Mouse (Mus musculus) limb, embryonic 15.5 days (tissue): ENCODE results near the gene Piezo1. TPM values are rescaled to one million over a fixed set of nuclear protein-coding genes. Genes with fewer than 3 reads are reported as not detected.

Experiments
- ATAC-seq: fragments of 200-750 bp; cut with Nextera tagmentation; 2 replicates; pipeline ENCODE4 v1.8.0; 2017; ENCODE audit warnings: low read depth, moderate TSS enrichment; ENCODE audit not compliant: insufficient number of reproducible peaks, low FRiP score, low TSS enrichment
- H3K27ac ChIP-seq: fragments of 300-500 bp; sonication (generic); 2 replicates; pipeline ENCODE4 v1.5.1; 2015; ENCODE audit warnings: moderate library complexity, mild to moderate bottlenecking, inconsistent platforms
- H3K27me3 ChIP-seq: fragments of 300-500 bp; sonication (generic); 2 replicates; pipeline ENCODE4 v1.6.1; 2015; ENCODE audit warnings: inconsistent platforms
- H3K36me3 ChIP-seq: fragments of 300-500 bp; sonication (generic); 2 replicates; pipeline ENCODE4 v1.6.1; 2015; ENCODE audit warnings: inconsistent platforms
- H3K4me1 ChIP-seq: fragments of 300-500 bp; sonication (generic); 2 replicates; pipeline ENCODE4 v1.6.1; 2015; ENCODE audit warnings: inconsistent platforms
- H3K4me2 ChIP-seq: fragments of 300-500 bp; sonication (generic); 2 replicates; pipeline ENCODE4 v1.6.1; 2015; ENCODE audit warnings: mild to moderate bottlenecking, inconsistent platforms
- H3K4me3 ChIP-seq: fragments of 300-500 bp; sonication (generic); 2 replicates; pipeline ENCODE4 v1.5.1; 2015; ENCODE audit warnings: mild to moderate bottlenecking, inconsistent platforms
- H3K9ac ChIP-seq: fragments of 300-500 bp; sonication (generic); 2 replicates; pipeline ENCODE4 v1.6.1; 2015; ENCODE audit warnings: inconsistent platforms
- H3K9me3 ChIP-seq: fragments of 300-500 bp; sonication (generic); 2 replicates; pipeline ENCODE4 v1.6.1; 2016; ENCODE audit warnings: inconsistent platforms
- WGBS: fragments of 180-500 bp; shearing (Covaris S2); methylation state at CpG from one replicate; pipeline ENCODE4 v1.1.7; 2015; 5-methylcytosine and 5-hydroxymethylcytosine counted together
- polyA plus RNA-seq: library from polyadenylated mRNA; unstranded; fragments of >200 nt; fragmentation: Nextera tagmentation; extraction: Ambion mirVana; gene quantifications from 2 replicates; pipeline ENCODE4 v1.2.1, GENCODE M21; 2015

Piezo1 gene
- polyA plus RNA-seq, 1 experiment from 2014 or later = 17.5 TPM

GRCm38 (mm10) chr8:122531312-122531711 lies 19.8 kb downstream of the Piezo1 start:
- Histone ChIP-seq H3K9me3 (no peaks in the 10 kb centered on the region), H3K36me3 (peaks cover 7% of the 10 kb centered on the region; the same call in 1 of the 2 replicates), H3K4me3 (no peak overlapping the region), H3K27ac (peak overlapping the region; percentile 43; the same call in 1 of the 2 replicates), H3K4me1 (peaks cover 22% of the 10 kb centered on the region), H3K4me2 (no peak overlapping the region), H3K27me3 (no peaks in the 10 kb centered on the region), H3K9ac (no peak overlapping the region)
- no peak for ATAC-seq
- WGBS = 73% methylated on average over 8 of the region's 8 CpGs

- Histone ChIP-seq H3K9ac (no peak overlapping the region), H3K4me1 (peaks cover 40% of the 10 kb centered on the region), H3K36me3 (peaks cover 3% of the 10 kb centered on the region; the same call in 1 of the 2 replicates), H3K4me2 (no peak overlapping the region), H3K4me3 (no peak overlapping the region), H3K9me3 (no peaks in the 10 kb centered on the region), H3K27ac (no peak overlapping the region), H3K27me3 (no peaks in the 10 kb centered on the region)
- ATAC-seq = no peak
- 89% methylated on average over 4 of the region's 4 CpGs for WGBS
Measured at GRCm38 (mm10) chr8:122529159-122529558, 22.0 kb downstream of the Piezo1 start.

GRCm38 (mm10) chr8:122527937-122528336 lies 23.2 kb downstream of the Piezo1 start:
- WGBS = 93% methylated on average over 3 of the region's 3 CpGs
- H3K4me2 ChIP-seq = no peak overlapping the region
- no peak for ATAC-seq
- H3K27me3 ChIP-seq = no peaks in the 10 kb centered on the region
- no peak overlapping the region for H3K9ac ChIP-seq
- H3K4me1 ChIP-seq = peaks cover 51% of the 10 kb centered on the region
- no peak overlapping the region for H3K27ac ChIP-seq
- peaks cover 3% of the 10 kb centered on the region; the same call in 1 of the 2 replicates for H3K36me3 ChIP-seq
- H3K4me3 ChIP-seq = no peak overlapping the region
- no peaks in the 10 kb centered on the region for H3K9me3 ChIP-seq

GRCm38 (mm10) chr8:122526526-122527170 lies 24.5 kb downstream of the Piezo1 start:
- ATAC-seq = no peak
- H3K4me1 ChIP-seq = peaks cover 55% of the 10 kb centered on the region
- no peaks in the 10 kb centered on the region for H3K9me3 ChIP-seq
- WGBS = 57% methylated on average over 7 of the region's 7 CpGs
- no peak overlapping the region for H3K4me3 ChIP-seq
- H3K27ac ChIP-seq = peak overlapping the region; percentile 8; the same call in 1 of the 2 replicates
- H3K4me2 ChIP-seq = no peak overlapping the region
- H3K27me3 ChIP-seq = no peaks in the 10 kb centered on the region
- H3K36me3 ChIP-seq = peaks cover 3% of the 10 kb centered on the region; the same call in 1 of the 2 replicates
- H3K9ac ChIP-seq = no peak overlapping the region

- Histone ChIP-seq H3K27me3 (no peaks in the 10 kb centered on the region), H3K9me3 (no peaks in the 10 kb centered on the region), H3K4me2 (no peak overlapping the region), H3K4me1 (peaks cover 51% of the 10 kb centered on the region), H3K4me3 (no peak overlapping the region), H3K27ac (peak overlapping the region; percentile 33; the same call in 1 of the 2 replicates), H3K9ac (no peak overlapping the region), H3K36me3 (peaks cover 3% of the 10 kb centered on the region; the same call in 1 of the 2 replicates)
- 44% methylated on average over 3 of the region's 3 CpGs for WGBS
- ATAC-seq = no peak
Measured at GRCm38 (mm10) chr8:122526084-122526483, 25.0 kb downstream of the Piezo1 start.

- H3K4me3 ChIP-seq = no peak overlapping the region
- peaks cover 49% of the 10 kb centered on the region for H3K4me1 ChIP-seq
- H3K9me3 ChIP-seq = no peaks in the 10 kb centered on the region
- 67% methylated on average over 6 of the region's 6 CpGs for WGBS
- H3K9ac ChIP-seq = no peak overlapping the region
- H3K36me3 ChIP-seq = peaks cover 3% of the 10 kb centered on the region; the same call in 1 of the 2 replicates
- H3K27me3 ChIP-seq = no peaks in the 10 kb centered on the region
- no peak for ATAC-seq
- H3K4me2 ChIP-seq = no peak overlapping the region
- 0 out of 2 replicates have a peak overlapping the region, but pooled peaks have one; percentile 40 for H3K27ac ChIP-seq
Measured at GRCm38 (mm10) chr8:122525004-122525403, 26.1 kb downstream of the Piezo1 start.

- Histone ChIP-seq H3K9ac (no peak overlapping the region), H3K4me1 (peaks cover 52% of the 10 kb centered on the region), H3K27me3 (no peaks in the 10 kb centered on the region), H3K4me2 (no peak overlapping the region), H3K36me3 (peaks cover 3% of the 10 kb centered on the region; the same call in 1 of the 2 replicates), H3K27ac (0 out of 2 replicates have a peak overlapping the region, but pooled peaks have one; percentile 40), H3K9me3 (no peaks in the 10 kb centered on the region), H3K4me3 (no peak overlapping the region)
- WGBS = 56% methylated on average over 6 of the region's 6 CpGs
- ATAC-seq = no peak
Measured at GRCm38 (mm10) chr8:122524506-122524905, 26.6 kb downstream of the Piezo1 start.

GRCm38 (mm10) chr8:122523652-122524360 lies 27.3 kb downstream of the Piezo1 start:
- no peaks in the 10 kb centered on the region for H3K27me3 ChIP-seq
- H3K4me3 ChIP-seq = no peak overlapping the region
- H3K4me2 ChIP-seq = peak overlapping the region; percentile 29
- H3K27ac ChIP-seq = peak overlapping the region; percentile 76
- WGBS = 10% methylated on average over 23 of the region's 23 CpGs
- peaks cover 3% of the 10 kb centered on the region; the same call in 1 of the 2 replicates for H3K36me3 ChIP-seq
- ATAC-seq = no peak
- H3K4me1 ChIP-seq = peaks cover 53% of the 10 kb centered on the region
- no peaks in the 10 kb centered on the region for H3K9me3 ChIP-seq
- H3K9ac ChIP-seq = no peak overlapping the region

GRCm38 (mm10) chr8:122522796-122523651 lies 28.1 kb downstream of the Piezo1 start:
- no peak; the same call in 1 of the 2 replicates for ATAC-seq
- no peaks in the 10 kb centered on the region for H3K27me3 ChIP-seq
- H3K9me3 ChIP-seq = no peaks in the 10 kb centered on the region
- no peak overlapping the region for H3K9ac ChIP-seq
- H3K4me1 ChIP-seq = peaks cover 61% of the 10 kb centered on the region
- H3K36me3 ChIP-seq = peaks cover 2% of the 10 kb centered on the region; the same call in 1 of the 2 replicates
- no peak overlapping the region for H3K4me3 ChIP-seq
- peak overlapping the region; percentile 76 for H3K27ac ChIP-seq
- peak overlapping the region; percentile 29 for H3K4me2 ChIP-seq
- 39% methylated on average over 14 of the region's 14 CpGs for WGBS

GRCm38 (mm10) chr8:122520611-122521010 lies 30.5 kb downstream of the Piezo1 start:
- Histone ChIP-seq H3K36me3 (0 out of 2 replicates have a peak, but pooled peaks cover 3% of the 10 kb centered on the region), H3K9ac (no peak overlapping the region), H3K27me3 (no peaks in the 10 kb centered on the region), H3K4me3 (no peak overlapping the region), H3K4me2 (no peak overlapping the region), H3K27ac (no peak overlapping the region), H3K4me1 (peaks cover 59% of the 10 kb centered on the region), H3K9me3 (no peaks in the 10 kb centered on the region)
- no peak for ATAC-seq
- 78% methylated on average over 11 of the region's 11 CpGs for WGBS

GRCm38 (mm10) chr8:122517541-122518190 lies 33.5 kb downstream of the Piezo1 start:
- no peak overlapping the region for H3K4me3 ChIP-seq
- 23% methylated on average over 6 of the region's 6 CpGs for WGBS
- ATAC-seq = no peak
- H3K27ac ChIP-seq = peak overlapping the region; percentile 68
- H3K36me3 ChIP-seq = peaks cover 11% of the 10 kb centered on the region
- H3K9me3 ChIP-seq = no peaks in the 10 kb centered on the region
- H3K27me3 ChIP-seq = no peaks in the 10 kb centered on the region
- no peak overlapping the region for H3K9ac ChIP-seq
- peaks cover 39% of the 10 kb centered on the region for H3K4me1 ChIP-seq
- no peak overlapping the region for H3K4me2 ChIP-seq
